Mouse (Mus musculus) R1 (cell line): ENCODE measurements around the gene Dll4.
A peak's percentile ranks its signal among the peaks of the same experiment; 100 is the strongest.

ENCODE experiments used
- DNase-seq: peaks from one replicate; pipeline ENCODE4 v3.0.0-alpha.2; 2018; ENCODE audit warnings: low read depth, low spot score

Dll4 gene

GRCm38 (mm10) chr2:119311544-119311943, 14.0 kb upstream of the Dll4 start:
- DNase-seq = no peak

GRCm38 (mm10) chr2:119312380-119312958, 13.1 kb upstream of the Dll4 start:
- no peak for DNase-seq

GRCm38 (mm10) chr2:119313780-119314479, 11.7 kb upstream of the Dll4 start:
- DNase-seq = no peak

- no peak for DNase-seq
Measured at GRCm38 (mm10) chr2:119314742-119315310, 10.8 kb upstream of the Dll4 start.

- DNase-seq = no peak
Measured at GRCm38 (mm10) chr2:119318043-119318710, 7.4 kb upstream of the Dll4 start.

GRCm38 (mm10) chr2:119320571-119320970, 5.0 kb upstream of the Dll4 start:
- no peak for DNase-seq

GRCm38 (mm10) chr2:119321771-119322586, 3.6 kb upstream of the Dll4 start:
- DNase-seq = peak; percentile 57

- peak; percentile 88 for DNase-seq
Measured at GRCm38 (mm10) chr2:119322587-119323300, 2.8 kb upstream of the Dll4 start.

GRCm38 (mm10) chr2:119323866-119324575, 1.6 kb upstream of the Dll4 start:
- no peak for DNase-seq

GRCm38 (mm10) chr2:119324576-119325318, 837 bp upstream of the Dll4 start:
- DNase-seq = peak; percentile 78

- peak; percentile 50 for DNase-seq
Measured at GRCm38 (mm10) chr2:119326161-119327101, 847 bp downstream of the Dll4 start.

GRCm38 (mm10) chr2:119327102-119327480, 1.5 kb downstream of the Dll4 start:
- DNase-seq = peak; percentile 71

- DNase-seq = no peak
Measured at GRCm38 (mm10) chr2:119327942-119328526, 2.5 kb downstream of the Dll4 start.

- no peak for DNase-seq
Measured at GRCm38 (mm10) chr2:119328546-119328945, 3.0 kb downstream of the Dll4 start.

- DNase-seq = no peak
Measured at GRCm38 (mm10) chr2:119329123-119329817, 3.7 kb downstream of the Dll4 start.

GRCm38 (mm10) chr2:119330795-119331194, 5.2 kb downstream of the Dll4 start:
- DNase-seq = no peak

- no peak for DNase-seq
Measured at GRCm38 (mm10) chr2:119332177-119332661, 6.6 kb downstream of the Dll4 start.
